Mouse (Mus musculus) ES-CJ7 (cell line): Measurements from ENCODE around the gene Mad1l1.

Source experiments
- DNase-seq: peaks from one replicate; pipeline ENCODE4 v3.0.0; 2011; ENCODE audit warnings: low read depth, low spot score

Mad1l1 gene

GRCm38 (mm10) chr5:140093489-140093888 is 227.9 kb downstream of the Mad1l1 start:
- no peak for DNase-seq

DNA sequence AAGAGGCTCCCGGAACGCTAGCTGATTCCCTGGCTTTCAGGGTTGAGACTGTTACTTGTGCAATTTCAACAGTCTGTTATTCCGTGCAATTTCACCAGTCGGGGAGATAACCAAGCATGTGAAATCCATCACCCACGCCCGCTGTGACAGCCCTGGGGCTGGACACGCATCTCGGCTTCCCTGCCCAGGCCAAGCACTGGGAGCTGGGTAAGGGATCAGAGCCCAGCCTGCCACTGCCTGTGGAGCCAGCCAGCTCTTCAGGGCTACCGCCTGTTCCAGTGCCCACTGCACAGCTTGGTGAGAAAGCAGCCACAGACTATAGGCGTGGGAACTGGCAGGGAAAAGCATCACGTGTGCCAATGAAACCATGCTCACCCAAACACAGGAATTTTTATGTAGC is 229.8 kb downstream of the Mad1l1 start:
- no peak for DNase-seq

GRCm38 (mm10) chr5:140089263-140089662 is 232.1 kb downstream of the Mad1l1 start:
- DNase-seq: no peak

GRCm38 (mm10) chr5:140087242-140087641 is 234.1 kb downstream of the Mad1l1 start:
- no peak for DNase-seq

- no peak for DNase-seq
Measured at GRCm38 (mm10) chr5:140084341-140084740, 237.0 kb downstream of the Mad1l1 start.

- no peak for DNase-seq
Measured at GRCm38 (mm10) chr5:140083911-140084310, 237.4 kb downstream of the Mad1l1 start.

DNA sequence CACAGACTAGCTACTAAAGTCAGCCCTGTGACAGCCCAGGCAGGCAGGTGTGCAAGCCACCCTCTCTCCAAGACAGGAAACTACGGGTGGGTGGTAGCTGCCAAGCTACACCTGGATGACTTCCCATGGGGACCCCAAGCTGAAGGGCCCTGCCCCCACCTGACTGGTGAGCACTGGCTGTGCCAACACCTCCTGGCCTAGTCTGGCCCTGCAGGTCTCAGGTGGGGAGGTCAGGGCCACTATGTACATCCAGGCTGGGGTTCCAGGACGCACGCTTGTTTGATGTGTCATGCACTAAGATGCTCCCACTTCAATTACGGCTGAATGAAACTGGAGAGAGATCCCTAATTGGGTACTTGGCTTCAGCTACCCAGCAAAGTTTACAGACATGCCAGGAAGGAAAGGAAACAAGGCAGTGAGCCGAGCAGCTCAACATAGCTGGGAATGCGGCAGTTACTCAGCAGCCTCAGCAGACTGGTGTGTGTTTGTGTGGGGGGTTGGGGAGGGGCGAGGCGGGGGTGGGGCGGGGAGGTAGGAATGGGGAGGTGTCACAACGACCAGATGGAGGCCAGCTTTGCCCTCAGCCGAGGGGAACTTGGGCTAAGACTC is 239.0 kb downstream of the Mad1l1 start:
- no peak for DNase-seq

GRCm38 (mm10) chr5:140081084-140081483 is 240.3 kb downstream of the Mad1l1 start:
- DNase-seq: no peak

GRCm38 (mm10) chr5:140079511-140079910 is 241.8 kb downstream of the Mad1l1 start:
- DNase-seq: no peak

DNA sequence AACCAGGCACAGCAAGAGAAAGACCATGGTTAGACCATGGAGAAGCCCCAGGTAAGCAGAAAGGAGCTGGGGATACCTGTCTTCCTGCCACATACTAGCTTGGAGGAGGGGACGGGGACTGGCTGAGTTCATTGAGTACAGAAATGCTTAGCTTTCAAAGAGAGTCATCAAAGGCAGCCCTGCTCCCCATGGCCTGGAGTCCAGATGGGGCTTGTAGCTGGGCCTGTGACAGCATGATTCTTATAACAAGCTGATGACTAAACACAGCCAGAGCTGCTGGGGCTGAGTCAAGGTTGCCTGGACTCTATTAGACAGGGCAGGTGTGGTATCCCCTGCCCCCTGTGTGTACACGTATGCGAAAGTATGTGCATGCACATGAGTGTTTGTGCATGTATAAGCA is 242.9 kb downstream of the Mad1l1 start:
- no peak for DNase-seq

GRCm38 (mm10) chr5:140076438-140076837 is 244.9 kb downstream of the Mad1l1 start:
- no peak for DNase-seq

GRCm38 (mm10) chr5:140073671-140074116 is 247.7 kb downstream of the Mad1l1 start:
- no peak for DNase-seq

- DNase-seq: peak; percentile 39
Measured at GRCm38 (mm10) chr5:140073148-140073670, 248.1 kb downstream of the Mad1l1 start.

- peak; percentile 95 for DNase-seq
Measured at GRCm38 (mm10) chr5:140068506-140068905, 252.8 kb downstream of the Mad1l1 start.

DNA sequence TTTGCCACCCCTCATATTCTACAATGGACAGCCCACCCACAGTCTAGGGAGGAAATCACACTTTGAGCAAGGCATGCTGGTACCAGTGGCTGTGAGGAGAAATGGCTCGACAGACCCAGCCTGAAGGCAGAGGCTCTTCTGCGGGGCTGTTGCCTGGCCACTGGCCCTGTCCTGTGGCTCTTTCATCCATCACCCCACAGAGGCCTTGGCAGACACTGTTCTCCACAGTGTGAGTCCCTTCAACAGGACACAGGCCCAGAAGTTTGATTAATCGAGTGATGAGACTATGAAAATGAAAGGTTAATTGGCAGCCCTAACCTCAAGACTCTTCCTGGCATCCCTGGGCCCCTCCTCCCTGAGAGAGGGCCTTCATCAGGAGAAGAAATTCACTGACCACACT is 253.3 kb downstream of the Mad1l1 start:
- no peak for DNase-seq

DNA sequence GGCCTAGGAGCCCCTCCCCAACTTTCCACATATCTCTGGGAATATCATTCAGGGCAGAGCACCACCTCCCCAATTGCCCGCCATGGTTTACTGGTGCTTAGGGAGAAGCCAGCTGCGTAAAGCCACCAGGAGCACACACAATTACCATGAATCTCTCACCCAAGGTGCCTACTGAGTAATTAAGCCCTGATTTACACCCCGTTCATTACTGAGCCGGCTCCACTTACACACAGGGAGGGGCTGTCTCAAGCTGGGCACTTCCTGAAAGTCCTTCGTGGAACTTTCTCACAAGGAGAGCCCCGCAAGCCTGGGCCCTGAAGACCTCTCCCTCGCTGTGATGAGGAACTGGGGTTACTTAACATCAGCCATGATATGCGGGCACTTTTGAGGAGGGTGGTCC is 254.6 kb downstream of the Mad1l1 start:
- no peak for DNase-seq

DNA sequence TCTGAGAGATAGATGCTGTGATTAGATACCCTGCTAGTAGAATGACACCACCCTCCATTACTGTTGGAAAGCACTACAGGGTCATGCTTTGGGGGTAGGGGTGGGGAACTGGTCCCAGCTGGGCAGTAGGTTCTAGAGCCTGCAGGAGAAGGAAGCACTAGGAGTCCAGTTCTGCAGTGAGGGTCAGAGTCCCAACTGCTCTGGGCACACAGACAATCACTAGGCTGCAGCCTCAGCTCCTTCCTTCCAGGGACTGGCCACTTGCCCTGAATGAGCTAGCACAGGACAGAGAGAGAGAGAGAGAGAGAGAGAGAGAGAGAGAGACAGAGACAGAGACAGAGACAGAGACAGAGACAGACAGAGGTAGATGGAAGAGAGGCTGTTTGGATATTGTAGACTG is 255.1 kb downstream of the Mad1l1 start:
- no peak for DNase-seq

GRCm38 (mm10) chr5:140065281-140065945 is 255.9 kb downstream of the Mad1l1 start:
- DNase-seq: no peak

DNA sequence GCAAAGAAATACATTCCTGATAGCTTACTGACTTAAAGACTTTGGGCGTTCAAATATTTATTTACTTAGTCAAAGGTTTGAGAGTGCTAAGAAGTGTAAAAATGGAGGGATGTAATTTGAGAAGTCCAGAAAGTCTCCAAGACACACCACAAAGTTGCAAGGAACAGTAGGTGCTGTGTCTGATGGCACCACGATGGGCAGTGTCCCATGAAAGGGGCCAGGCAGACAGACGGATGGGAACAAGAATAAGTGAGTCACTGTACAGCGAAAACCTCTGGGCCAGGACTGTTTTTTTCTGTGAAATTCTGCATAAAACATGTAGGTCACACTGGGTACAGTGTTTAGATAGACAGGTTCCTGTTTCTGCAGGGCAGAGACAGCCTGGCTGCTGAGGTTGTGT is 256.8 kb downstream of the Mad1l1 start:
- DNase-seq: no peak

DNA sequence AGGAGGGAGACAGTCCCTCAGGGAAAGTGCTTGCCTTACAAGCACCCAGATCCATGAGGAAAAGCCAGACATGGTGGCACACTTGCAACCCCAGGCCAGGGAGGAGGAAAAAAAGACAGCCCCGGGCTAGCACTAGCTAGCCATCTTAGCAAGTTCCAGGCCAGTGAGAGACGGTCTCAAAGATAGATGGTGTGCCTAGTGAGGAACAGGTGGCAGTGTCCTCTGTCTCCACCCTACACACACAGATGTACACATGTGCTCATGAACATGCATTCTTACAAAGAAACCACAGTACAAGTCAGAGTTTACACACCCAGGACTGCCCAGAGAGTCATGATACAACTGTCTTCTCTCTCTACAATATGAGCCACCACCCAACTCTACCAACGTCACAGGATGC is 258.5 kb downstream of the Mad1l1 start:
- DNase-seq: no peak

DNA sequence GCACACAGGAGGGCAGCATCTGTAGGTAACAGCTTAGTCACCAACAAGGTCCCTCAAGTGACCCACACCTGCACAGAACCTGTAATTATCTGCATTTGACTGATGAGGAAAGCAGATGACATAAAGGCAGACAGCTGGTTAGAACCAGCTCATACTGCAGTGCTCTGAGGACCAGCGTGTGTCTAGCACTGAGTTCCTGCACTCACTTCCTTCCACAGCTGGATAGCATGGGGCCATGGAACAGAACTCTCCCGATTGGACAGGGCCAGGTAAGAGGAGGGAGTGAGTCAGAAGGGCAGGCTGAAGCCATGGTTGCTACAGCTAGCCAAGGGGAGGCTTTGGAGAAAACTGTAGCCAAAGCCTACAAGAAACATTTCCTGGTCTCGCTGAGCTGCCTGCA is 259.0 kb downstream of the Mad1l1 start:
- DNase-seq: peak; percentile 15

GRCm38 (mm10) chr5:140061296-140061879 is 260.0 kb downstream of the Mad1l1 start:
- no peak for DNase-seq

GRCm38 (mm10) chr5:140056291-140056690 is 265.1 kb downstream of the Mad1l1 start:
- DNase-seq: no peak
